Mouse (Mus musculus) lung, postnatal 0 days (tissue): ENCODE results near the gene Gtf3c1.

Experiments
- CTCF ChIP-seq: IDR thresholded peaks from 2 replicates; pipeline ENCODE4 v1.5.1; 2016; ENCODE audit warnings: antibody characterized with exemption, mild to moderate bottlenecking
- EP300 ChIP-seq: IDR thresholded peaks from 2 replicates; pipeline ENCODE4 v1.6.1; 2016; ENCODE audit warnings: antibody characterized with exemption, mild to moderate bottlenecking, control low read depth

- TF ChIP-seq CTCF (no peak), EP300 (no peak)
These were observed 102.9 kb downstream of the Gtf3c1 start for GRCm38 (mm10) chr7:125604362-125605319.
